Mouse (Mus musculus) ovary, postnatal 36 days (tissue): ENCODE data around the gene Ints1.

ENCODE experiments used
- DNase-seq: peaks from one replicate; pipeline ENCODE4 v3.0.0; 2022; ENCODE audit warnings: low spot score, mixed read lengths

The Ints1 gene

DNA sequence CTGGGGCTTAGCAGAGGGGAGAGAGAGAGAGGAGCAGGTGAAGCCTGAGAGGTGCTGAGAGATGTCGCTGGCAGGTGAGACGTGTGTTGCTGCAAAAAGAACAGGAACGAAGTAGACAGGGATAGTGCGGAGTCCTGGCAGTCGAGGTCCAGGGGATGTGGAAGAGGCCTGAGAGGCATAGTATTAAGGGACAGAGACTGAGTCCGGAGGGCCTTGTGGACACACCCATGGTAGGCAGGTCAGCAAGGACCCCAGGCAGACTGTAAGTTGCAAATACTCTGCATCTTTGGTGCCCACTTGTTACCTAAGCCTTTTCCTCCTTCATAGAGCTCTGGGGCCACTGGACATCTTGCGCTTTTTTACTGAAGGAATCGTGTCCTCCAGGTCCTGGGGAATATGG is 25.8 kb upstream of the Ints1 start:
- no peak for DNase-seq

DNA sequence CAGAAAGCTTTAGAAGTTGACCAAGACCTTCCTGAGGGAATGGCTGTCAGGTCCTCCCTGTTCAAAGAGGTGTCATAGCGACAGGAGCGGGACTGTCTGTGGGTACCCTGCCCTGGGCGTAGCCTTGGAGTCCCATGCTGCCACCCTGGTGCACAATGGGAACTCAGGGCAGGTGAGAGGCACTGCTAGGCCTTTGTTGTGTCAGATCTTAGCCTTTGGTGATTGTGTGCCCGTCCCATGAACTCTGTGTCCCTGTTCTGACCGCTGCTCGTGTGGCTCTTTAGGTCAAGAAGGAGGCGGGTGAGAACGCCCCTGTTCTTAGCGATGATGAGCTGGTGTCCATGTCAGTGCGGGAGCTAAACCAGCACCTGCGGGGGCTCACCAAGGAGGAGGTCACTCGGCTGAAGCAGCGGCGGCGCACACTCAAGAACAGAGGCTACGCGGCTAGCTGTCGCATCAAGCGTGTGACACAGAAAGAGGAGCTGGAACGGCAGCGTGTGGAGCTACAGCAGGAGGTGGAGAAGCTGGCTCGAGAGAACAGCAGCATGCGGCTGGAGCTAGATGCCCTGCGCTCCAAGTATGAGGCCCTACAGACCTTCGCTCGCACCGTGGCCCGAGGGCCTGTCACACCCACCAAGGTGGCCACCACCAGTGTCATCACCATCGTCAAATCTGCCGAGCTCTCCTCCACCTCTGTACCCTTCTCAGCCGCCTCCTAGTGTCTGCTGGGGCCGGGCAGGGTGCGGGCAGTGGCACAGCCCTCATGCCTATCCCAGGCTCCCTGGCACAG is 24.5 kb upstream of the Ints1 start:
- DNase-seq, result no peak

DNA sequence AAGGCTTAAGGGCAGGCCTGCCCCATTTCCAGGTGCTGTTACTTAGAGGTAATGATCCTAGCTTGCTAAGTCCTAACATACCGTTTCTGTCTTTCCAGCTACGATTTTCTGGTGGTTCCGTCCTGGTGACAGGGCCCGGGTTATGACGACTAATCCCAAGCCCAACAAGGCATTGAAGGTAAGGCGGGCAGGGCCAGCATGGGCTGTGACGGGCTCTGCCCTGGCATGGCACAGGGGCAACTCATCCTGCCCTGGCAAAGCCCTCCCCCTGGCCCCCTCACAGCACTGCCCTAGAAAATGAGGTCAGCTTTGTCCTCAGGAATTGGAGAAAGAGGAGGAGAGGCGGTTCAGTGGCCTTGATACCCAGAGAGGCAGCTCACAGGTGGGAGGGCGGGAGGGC is 23.6 kb upstream of the Ints1 start:
- DNase-seq, result no peak

GRCm38 (mm10) chr5:139798168-139798900 is 22.9 kb upstream of the Ints1 start:
- no peak for DNase-seq

DNA sequence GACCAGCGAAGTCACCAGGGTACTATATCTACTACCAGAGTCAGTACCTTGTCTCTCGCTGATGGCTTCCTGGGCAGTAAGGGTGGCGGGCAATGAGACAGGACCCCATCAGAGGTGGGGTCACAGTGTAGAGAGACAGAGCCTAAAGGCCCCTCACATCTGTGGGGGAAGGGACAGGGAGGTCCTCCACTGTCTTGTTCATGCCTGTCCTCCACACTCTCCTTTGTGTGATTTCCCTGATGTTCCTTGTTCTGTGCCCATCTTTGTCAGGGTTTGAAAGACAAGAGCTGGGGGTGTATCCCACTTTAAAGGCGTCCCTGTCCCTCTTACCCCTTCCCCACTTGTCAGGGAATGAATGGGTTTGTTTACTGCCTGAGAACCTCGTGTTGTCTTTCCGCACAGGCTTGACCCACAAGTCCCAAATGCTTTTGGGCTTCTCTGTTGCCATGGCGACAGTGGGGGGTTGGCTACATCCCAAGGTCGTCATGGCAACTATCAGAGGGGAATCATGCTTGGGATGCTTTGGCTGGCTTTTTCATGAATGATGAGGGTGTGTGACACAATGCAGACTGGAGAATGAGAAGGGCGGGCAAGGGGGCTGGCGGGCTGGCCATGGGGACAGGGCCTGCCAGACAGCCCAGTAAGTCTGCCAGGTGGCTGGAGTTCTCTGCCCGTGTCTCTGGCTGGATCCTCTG is 22.1 kb upstream of the Ints1 start:
- peak; percentile 85 for DNase-seq

DNA sequence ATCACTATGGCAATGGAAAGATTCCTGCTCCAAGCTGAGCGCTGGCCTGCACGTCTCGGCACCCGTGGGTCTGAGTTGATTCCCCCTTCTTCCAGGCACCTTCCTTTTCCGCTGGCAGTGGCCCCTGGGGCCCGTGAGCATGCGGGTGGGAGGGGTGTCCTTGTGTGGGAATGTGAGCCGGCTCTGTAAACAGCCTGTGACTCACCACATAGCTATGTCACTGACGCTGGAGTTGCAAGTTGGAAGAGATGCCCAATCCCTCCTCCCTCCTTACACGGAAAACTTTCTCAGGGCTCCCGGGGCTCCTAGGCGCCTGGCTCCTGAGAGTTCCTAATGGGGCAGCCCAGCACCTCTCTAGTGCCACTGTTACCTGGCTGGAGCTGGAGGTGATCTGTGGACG is 21.4 kb upstream of the Ints1 start:
- peak; percentile 81 for DNase-seq

GRCm38 (mm10) chr5:139796001-139796620 is 20.6 kb upstream of the Ints1 start:
- no peak for DNase-seq

GRCm38 (mm10) chr5:139794938-139795337 is 19.5 kb upstream of the Ints1 start:
- no peak for DNase-seq

- DNase-seq, result no peak
Measured at GRCm38 (mm10) chr5:139794137-139794536, 18.7 kb upstream of the Ints1 start.

DNA sequence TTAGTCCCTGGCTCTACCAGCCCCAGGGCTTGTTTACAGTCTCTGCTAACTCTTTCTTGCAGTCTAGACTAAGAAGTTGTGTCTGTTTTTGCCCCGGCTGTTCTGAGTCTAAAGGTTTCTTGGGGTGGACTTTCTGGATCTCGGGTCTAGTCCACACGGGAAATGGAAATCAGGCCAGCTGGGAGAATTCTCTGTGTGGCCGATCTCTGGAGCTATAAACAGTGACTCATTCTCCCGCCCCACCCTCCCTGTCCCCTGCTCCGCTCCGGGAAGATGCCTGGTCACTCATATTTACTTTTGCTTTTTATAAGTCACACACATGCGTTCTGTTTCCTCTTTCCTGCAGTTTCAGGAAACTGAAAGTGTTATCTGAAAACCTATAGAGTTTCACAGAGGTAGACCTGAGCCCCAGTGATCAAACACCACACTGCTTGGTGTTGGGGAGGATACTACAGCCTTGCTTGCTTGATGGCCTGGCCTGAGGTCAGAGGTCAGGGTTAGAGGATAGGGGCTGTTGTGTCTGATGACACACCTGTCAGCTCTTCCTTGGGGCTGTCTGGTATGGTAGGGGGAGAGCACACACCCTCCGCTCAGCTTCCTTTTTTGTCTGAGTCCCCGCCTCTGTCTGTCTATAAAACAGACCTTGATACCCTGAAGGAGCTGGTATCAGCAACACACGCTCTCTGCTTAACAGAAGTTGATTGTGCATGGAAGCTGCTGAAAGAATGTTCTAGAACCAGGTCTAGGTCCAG is 18.0 kb upstream of the Ints1 start:
- DNase-seq, result no peak

DNA sequence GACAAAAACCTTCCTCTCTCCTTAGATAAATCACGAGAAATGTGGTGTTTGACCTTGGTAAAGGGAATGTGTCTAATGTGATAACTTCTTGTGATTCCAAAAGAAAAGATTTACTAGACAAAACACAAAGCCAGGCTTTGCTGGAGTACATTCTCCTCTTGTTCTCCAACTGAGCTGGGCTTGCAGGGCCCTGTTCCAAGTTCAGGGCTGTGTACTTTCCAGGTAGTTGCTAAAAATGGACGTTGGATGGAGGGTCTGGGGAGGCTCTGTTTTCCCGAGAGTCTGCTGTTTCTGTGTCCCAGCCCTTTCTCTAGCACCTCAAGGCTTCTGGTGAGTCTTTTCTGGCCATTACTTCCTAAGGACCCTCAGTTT is 17.5 kb upstream of the Ints1 start:
- no peak for DNase-seq

DNA sequence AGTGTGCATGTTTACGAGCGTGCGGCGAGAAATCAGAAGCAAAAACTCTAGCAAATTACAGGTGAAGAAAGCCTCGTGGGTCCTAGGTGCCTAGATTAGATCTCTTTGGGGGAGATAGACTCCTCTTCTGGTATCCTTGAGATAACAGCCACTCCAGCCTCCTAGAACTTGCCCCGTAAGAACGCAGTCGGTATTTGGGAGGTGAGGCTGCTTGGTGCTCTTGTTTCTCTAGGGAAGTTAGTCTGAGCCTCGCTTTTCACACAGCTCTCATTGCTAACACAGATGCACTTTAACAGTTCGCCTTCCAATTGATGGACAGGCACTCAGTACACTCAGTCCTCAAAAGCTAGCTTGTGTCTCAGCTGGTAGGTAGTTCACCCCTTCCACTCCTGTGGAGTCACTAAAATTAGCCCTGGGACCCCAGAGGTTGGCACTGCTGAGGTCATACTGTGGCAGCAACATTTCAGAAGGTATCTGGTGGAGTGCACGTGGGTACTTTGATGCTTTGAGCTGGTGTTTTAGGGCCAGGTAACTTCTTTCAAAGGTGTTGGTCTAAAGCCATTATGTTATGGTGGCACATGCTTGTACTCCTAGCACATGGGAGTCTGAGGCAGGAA is 16.8 kb upstream of the Ints1 start:
- no peak for DNase-seq

DNA sequence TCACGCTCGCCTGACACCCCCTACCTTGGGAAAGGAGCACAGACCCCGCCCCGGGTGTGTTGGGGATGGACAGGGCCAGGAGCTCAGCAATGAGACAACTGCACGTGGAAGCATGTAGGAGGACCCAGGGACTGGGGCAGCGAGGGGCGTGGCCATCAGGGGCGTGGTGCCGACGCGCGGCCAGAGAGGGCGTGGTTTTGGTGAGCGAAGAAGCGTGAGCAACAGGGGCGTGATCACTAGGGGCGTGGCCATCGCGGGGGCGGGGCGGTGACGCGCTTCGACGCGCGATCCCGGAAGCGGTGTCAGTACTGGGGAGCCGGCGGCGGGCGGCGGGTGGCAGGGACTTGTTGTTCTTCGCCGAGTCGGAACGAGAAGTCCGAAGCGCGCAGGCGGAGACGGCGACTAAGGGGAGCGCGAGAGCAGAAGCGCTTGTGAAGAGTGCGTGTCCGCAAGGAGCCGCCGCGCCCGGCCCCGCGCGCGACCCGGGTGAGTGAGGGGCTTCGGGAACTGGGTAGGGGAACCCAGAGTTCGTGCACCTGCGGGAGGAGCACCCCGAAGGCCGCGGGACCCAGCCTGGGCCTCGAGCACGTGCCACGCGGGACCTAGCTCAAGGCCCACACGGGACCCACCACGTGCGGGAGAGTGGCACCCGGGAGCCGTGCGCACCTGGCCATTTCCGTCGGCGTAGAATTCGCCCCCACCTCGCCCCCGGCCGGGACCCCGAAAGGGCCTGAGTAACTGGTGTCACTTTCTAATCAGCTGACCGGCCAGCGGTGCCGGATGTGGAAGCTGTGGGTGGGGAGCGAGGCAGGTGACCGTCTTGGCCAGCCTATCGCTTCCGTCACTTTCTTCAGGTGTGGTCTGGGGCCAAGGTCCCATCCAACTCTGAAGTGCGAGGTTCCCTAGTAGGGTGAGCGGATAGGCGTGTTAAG is 16.0 kb upstream of the Ints1 start, which contains the start of gene Mafk:
Mafk (plus strand) TSS at position 287 of the 932 bp plus-strand sequence.
- DNase-seq, result peak; percentile 99

GRCm38 (mm10) chr5:139789466-139789865 is 14.0 kb upstream of the Ints1 start:
- DNase-seq, result no peak

DNA sequence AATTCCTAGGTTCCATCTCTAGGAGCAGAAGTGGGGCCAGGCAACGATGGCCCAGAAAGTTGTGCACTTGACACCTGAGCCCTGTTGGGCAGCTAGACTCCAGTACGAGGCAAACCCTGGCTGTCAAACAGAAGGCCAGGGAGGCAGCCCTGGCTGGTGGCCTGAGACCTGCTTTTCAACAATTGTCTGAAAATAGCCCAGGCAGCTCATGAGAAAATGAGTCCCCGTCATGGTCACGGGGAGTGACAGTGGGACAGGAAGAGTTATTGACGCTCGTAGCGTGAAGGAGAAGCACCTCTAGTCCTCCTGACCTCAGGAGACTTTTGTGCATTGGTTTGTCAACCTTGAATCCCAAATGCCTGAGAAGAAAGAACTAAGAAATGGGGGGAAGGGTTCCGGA is 5.9 kb upstream of the Ints1 start:
- DNase-seq, result no peak

DNA sequence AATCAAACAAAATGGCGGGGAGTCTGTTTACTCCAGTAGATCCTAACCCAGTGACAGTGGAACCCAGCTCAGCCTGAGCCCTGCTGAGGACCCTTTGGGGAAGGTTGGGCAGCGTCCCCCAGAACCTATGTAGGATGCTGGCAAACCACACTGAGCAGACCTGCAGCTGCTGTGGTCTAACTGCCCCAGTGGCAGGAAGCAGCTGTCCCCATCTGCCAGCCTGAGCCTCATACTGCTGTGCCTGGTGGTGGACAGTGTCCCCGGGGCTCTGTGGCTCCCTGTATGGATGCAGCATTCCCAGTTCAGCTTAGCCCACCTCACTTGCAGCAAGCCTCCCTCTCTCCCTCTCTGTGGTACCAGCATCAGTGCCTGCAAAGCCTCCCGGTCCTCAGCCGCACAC is 1.5 kb upstream of the Ints1 start:
- DNase-seq, result no peak

GRCm38 (mm10) chr5:139768216-139768615 is 7.3 kb downstream of the Ints1 start:
- DNase-seq, result no peak

DNA sequence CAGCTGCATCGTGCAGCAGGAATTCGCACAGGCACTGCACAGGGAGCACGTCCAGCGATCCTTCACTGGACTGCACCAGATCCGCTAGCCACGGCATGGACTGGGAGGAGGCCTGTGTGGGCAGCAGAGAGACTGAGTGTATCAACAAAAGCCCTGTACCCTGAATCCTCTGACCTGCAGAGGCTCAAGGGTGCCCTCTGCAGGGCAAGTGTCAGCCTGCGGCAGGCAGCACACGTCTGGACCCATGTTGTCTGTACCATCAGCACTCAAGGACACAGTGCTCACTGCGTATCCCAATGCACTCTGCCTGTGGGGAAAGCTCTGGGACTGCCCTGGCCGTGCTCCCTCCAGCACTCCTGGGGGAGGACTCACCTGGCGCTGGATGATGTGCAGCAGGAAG is 11.2 kb downstream of the Ints1 start:
- DNase-seq, result peak; percentile 35

GRCm38 (mm10) chr5:139758096-139758495 is 17.4 kb downstream of the Ints1 start:
- no peak for DNase-seq

- no peak for DNase-seq
Measured at GRCm38 (mm10) chr5:139756586-139756985, 18.9 kb downstream of the Ints1 start.
